Mouse (Mus musculus): ENCODE results near the gene Zbtb9. TPM values are rescaled to one million over a fixed set of nuclear protein-coding genes. Genes with fewer than 3 reads are reported as not detected.
"Not testable (repeated sequence)": the region's sequence is repeated elsewhere in the genome, so short reads cannot be mapped to it uniquely, and the experiment has no call there.

Zbtb9 gene
- 20.1 and 20.6 TPM in 2 replicates for polyA plus RNA-seq (2016; fragmentation: Nextera tagmentation; extraction: Ambion mirVana)

GRCm38 (mm10) chr17:26972703-26973574, at the start of gene Zbtb9:
Gene Zbtb9, plus strand, starts transcription at chr17:26973167.
- Histone ChIP-seq H3K9me3 (no peaks in the 10 kb centered on the region), H3K4me3 (peak within 1 kb of the TSS; percentile 92), H3K27ac (replicated peaks) (peak within 1 kb of the TSS; percentile 87), H3K27me3 (replicated peaks; ENCODE audit: low read depth, poor library complexity, severe bottlenecking) (no peaks in the 10 kb centered on the region), H3K36me3 (replicated peaks) (peaks cover 72% of the 10 kb centered on the region), H3K4me1 (peaks cover 53% of the 10 kb centered on the region)
- WGBS = under 1% methylated on average over 75 of the region's 75 CpGs
- DNase-seq (ENCODE audit: low spot score) = peak; percentile 98

GRCm38 (mm10) chr17:26925414-26925813, 47.6 kb upstream of the Zbtb9 start:
- whole genome bisulfite sequencing = 96% methylated on average over 9 of the region's 9 CpGs
- not testable (repeated sequence) for DNase-seq (ENCODE audit: low spot score); H3K4me1 ChIP-seq; H3K9me3 ChIP-seq; H3K4me3 ChIP-seq; H3K27ac ChIP-seq (replicated peaks); H3K27me3 ChIP-seq (replicated peaks; ENCODE audit: low read depth, poor library complexity, severe bottlenecking)
- H3K36me3 ChIP-seq (replicated peaks) = peaks cover 96% of the 10 kb centered on the region

GRCm38 (mm10) chr17:26931795-26932194, 41.2 kb upstream of the Zbtb9 start:
- DNase-seq (ENCODE audit: low spot score) = peak; percentile 52

GRCm38 (mm10) chr17:26932839-26933398, 40.0 kb upstream of the Zbtb9 start, which contains the start of gene Phf1:
Gene Phf1, plus strand, starts transcription at chr17:26933052.
- Histone ChIP-seq H3K4me3 (peak within 1 kb of the TSS; percentile 81), H3K27ac (replicated peaks) (peak within 1 kb of the TSS; percentile 89), H3K27me3 (replicated peaks; ENCODE audit: low read depth, poor library complexity, severe bottlenecking) (no peaks in the 10 kb centered on the region), H3K4me1 (peaks cover 36% of the 10 kb centered on the region), H3K36me3 (replicated peaks) (peaks cover 79% of the 10 kb centered on the region), H3K9me3 (no peaks in the 10 kb centered on the region)
- DNase-seq (ENCODE audit: low spot score) = peak; percentile 97
- WGBS = under 1% methylated on average over 43 of the region's 43 CpGs

More at GRCm38 (mm10) chr17:26931795-26932194, 41.2 kb upstream of the Zbtb9 start:
- H3K4me1 ChIP-seq = peaks cover 24% of the 10 kb centered on the region
- H3K9me3 ChIP-seq; H3K27me3 ChIP-seq (replicated peaks; ENCODE audit: low read depth, poor library complexity, severe bottlenecking); H3K27ac ChIP-seq (replicated peaks); H3K4me3 ChIP-seq: not testable (repeated sequence)
- peaks cover 80% of the 10 kb centered on the region for H3K36me3 ChIP-seq (replicated peaks)
- 75% methylated on average over 7 of the region's 7 CpGs for WGBS

GRCm38 (mm10) chr17:26933419-26933818, 39.5 kb upstream of the Zbtb9 start:
- peaks cover 41% of the 10 kb centered on the region for H3K4me1 ChIP-seq
- H3K27ac ChIP-seq (replicated peaks) = peak overlapping the region; percentile 89
- DNase-seq (ENCODE audit: low spot score) = no peak
- no peaks in the 10 kb centered on the region for H3K9me3 ChIP-seq
- peaks cover 74% of the 10 kb centered on the region for H3K36me3 ChIP-seq (replicated peaks)
- 7% methylated on average over 13 of the region's 13 CpGs for WGBS
- H3K4me3 ChIP-seq = peak overlapping the region; percentile 81
- no peaks in the 10 kb centered on the region for H3K27me3 ChIP-seq (replicated peaks; ENCODE audit: low read depth, poor library complexity, severe bottlenecking)

- Histone ChIP-seq H3K36me3 (replicated peaks) (peaks cover 66% of the 10 kb centered on the region), H3K27me3 (replicated peaks; ENCODE audit: low read depth, poor library complexity, severe bottlenecking) (no peaks in the 10 kb centered on the region), H3K4me1 (peaks cover 45% of the 10 kb centered on the region), H3K9me3 (no peaks in the 10 kb centered on the region), H3K27ac (replicated peaks) (peak overlapping the region; percentile 89; the same call in 1 of the 2 replicates), H3K4me3 (peak overlapping the region; percentile 81)
- DNase-seq (ENCODE audit: low spot score) = no peak
- 82% methylated on average over 16 of the region's 16 CpGs for WGBS
Observed at GRCm38 (mm10) chr17:26933885-26934827, 38.8 kb upstream of the Zbtb9 start.

- Histone ChIP-seq H3K36me3 (replicated peaks) (peaks cover 57% of the 10 kb centered on the region), H3K4me3 (no peak overlapping the region), H3K27me3 (replicated peaks; ENCODE audit: low read depth, poor library complexity, severe bottlenecking) (no peaks in the 10 kb centered on the region), H3K27ac (replicated peaks) (no peak overlapping the region), H3K4me1 (peaks cover 50% of the 10 kb centered on the region), H3K9me3 (no peaks in the 10 kb centered on the region)
- no peak for DNase-seq (ENCODE audit: low spot score)
- WGBS = 88% methylated on average over 9 of the region's 9 CpGs
Observed at GRCm38 (mm10) chr17:26935027-26935426, 37.9 kb upstream of the Zbtb9 start.

GRCm38 (mm10) chr17:26936453-26936852, 36.5 kb upstream of the Zbtb9 start:
- WGBS = 82% methylated on average over 12 of the region's 12 CpGs
- Histone ChIP-seq H3K9me3 (no peaks in the 10 kb centered on the region), H3K27ac (replicated peaks) (no peak overlapping the region), H3K36me3 (replicated peaks) (peaks cover 43% of the 10 kb centered on the region), H3K27me3 (replicated peaks; ENCODE audit: low read depth, poor library complexity, severe bottlenecking) (no peaks in the 10 kb centered on the region), H3K4me3 (peak overlapping the region; percentile 77; the same call in 1 of the 2 replicates), H3K4me1 (peaks cover 65% of the 10 kb centered on the region)
- no peak for DNase-seq (ENCODE audit: low spot score)

GRCm38 (mm10) chr17:26936921-26937695, 35.9 kb upstream of the Zbtb9 start:
- Histone ChIP-seq H3K27me3 (replicated peaks; ENCODE audit: low read depth, poor library complexity, severe bottlenecking) (no peaks in the 10 kb centered on the region), H3K9me3 (no peaks in the 10 kb centered on the region), H3K36me3 (replicated peaks) (peaks cover 38% of the 10 kb centered on the region), H3K27ac (replicated peaks) (no peak overlapping the region; the same call in 1 of the 2 replicates), H3K4me3 (peak overlapping the region; percentile 77), H3K4me1 (peaks cover 71% of the 10 kb centered on the region)
- DNase-seq (ENCODE audit: low spot score) = no peak
- WGBS = 88% methylated on average over 15 of the region's 15 CpGs

- peak overlapping the region; percentile 92 for H3K27ac ChIP-seq (replicated peaks)
- 63% methylated on average over 16 of the region's 16 CpGs for WGBS
- H3K4me1 ChIP-seq = peaks cover 74% of the 10 kb centered on the region
- no peak for DNase-seq (ENCODE audit: low spot score)
- no peaks in the 10 kb centered on the region for H3K27me3 ChIP-seq (replicated peaks; ENCODE audit: low read depth, poor library complexity, severe bottlenecking)
- peaks cover 38% of the 10 kb centered on the region for H3K36me3 ChIP-seq (replicated peaks)
- peak overlapping the region; percentile 77 for H3K4me3 ChIP-seq
- no peaks in the 10 kb centered on the region for H3K9me3 ChIP-seq
Observed at GRCm38 (mm10) chr17:26937883-26938695, 34.9 kb upstream of the Zbtb9 start.

- peak overlapping the region; percentile 92 for H3K27ac ChIP-seq (replicated peaks)
- WGBS = 0% methylated on average over 22 of the region's 22 CpGs
- H3K36me3 ChIP-seq (replicated peaks) = peaks cover 38% of the 10 kb centered on the region
- H3K9me3 ChIP-seq = no peaks in the 10 kb centered on the region
- H3K27me3 ChIP-seq (replicated peaks; ENCODE audit: low read depth, poor library complexity, severe bottlenecking) = no peaks in the 10 kb centered on the region
- no peak for DNase-seq (ENCODE audit: low spot score)
- H3K4me3 ChIP-seq = peak overlapping the region; percentile 77
- H3K4me1 ChIP-seq = peaks cover 68% of the 10 kb centered on the region
Observed at GRCm38 (mm10) chr17:26938731-26939130, 34.2 kb upstream of the Zbtb9 start.

Measured in embryonic facial prominence, embryonic 10.5 days (tissue).